Mouse (Mus musculus): ENCODE results near the gene Uspl1.

Uspl1 gene

DNA sequence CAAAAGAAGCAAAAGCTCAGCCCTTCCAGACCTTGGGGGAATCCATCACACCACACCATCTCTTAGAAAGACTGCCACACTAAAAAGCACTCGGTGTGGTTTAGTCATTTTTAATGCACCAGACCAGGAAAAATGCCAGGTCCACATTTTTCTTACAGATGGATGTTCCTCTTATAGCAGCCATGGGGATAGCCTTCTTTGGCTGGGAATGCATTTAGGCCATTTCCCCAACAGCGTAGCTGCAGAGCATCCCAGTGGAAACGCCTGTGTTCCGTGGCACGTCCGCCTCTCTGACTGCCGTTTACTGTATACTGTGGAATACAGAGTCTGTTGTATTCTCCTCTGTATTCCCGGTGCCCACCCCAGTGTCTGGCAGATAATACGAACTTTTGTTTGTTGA lies 15.3 kb upstream of the Uspl1 start:
- DNase-seq, result no peak

- DNase-seq, result no peak
Observed at GRCm38 (mm10) chr5:149170841-149171588, 13.1 kb upstream of the Uspl1 start.

DNA sequence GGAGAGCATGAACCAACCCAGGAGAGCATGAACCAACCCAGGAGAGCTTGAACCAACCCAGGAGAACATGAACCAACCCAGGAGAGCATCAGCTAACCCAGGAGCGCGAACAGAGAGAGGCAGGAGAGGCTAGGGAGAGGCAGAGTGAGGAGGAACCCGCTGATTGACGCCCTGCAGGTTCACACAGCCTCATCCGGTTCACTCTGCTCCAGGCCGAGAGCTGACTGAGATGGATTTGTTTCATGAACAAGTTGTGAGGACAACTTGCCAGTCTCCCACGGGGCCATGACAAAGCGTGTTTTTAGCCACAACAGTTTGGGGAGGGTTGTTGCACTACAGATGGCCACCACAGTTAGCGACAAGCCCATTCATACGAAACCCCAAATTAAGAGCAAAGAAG lies 11.9 kb upstream of the Uspl1 start:
- no peak for DNase-seq

GRCm38 (mm10) chr5:149174527-149174926 lies 9.6 kb upstream of the Uspl1 start:
- DNase-seq, result no peak

- no peak for DNase-seq
Observed at GRCm38 (mm10) chr5:149175736-149176135, 8.4 kb upstream of the Uspl1 start.

GRCm38 (mm10) chr5:149178095-149178494 lies 6.1 kb upstream of the Uspl1 start:
- no peak for DNase-seq

DNA sequence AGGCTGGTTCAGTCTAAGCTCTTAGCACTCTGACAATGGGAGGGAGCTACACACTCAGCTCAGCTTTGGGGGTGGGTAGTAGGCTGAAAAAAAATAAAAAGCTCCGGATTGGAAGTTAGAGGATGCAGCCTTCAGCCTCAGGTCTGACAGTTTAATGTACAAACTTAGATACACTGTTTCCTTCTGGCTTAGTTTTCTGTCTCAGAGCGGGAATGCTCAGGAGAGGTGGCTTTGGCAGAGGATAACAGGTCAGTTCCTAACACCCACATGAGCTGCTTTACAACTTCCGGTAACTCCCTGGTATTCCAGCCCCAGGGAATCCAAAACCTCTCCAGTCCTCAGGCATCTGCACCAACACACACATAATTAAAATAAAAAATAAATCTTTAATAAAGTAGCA lies 4.3 kb upstream of the Uspl1 start:
- DNase-seq, result no peak

GRCm38 (mm10) chr5:149182186-149182870 lies 1.8 kb upstream of the Uspl1 start:
- no peak for DNase-seq

- DNase-seq, result no peak
Observed at GRCm38 (mm10) chr5:149183122-149183521, 1.0 kb upstream of the Uspl1 start.

- no peak for DNase-seq
Observed at GRCm38 (mm10) chr5:149183721-149184103, 438 bp upstream of the Uspl1 start.

- DNase-seq, result no peak
Observed at GRCm38 (mm10) chr5:149184844-149185186, 665 bp downstream of the Uspl1 start.

DNA sequence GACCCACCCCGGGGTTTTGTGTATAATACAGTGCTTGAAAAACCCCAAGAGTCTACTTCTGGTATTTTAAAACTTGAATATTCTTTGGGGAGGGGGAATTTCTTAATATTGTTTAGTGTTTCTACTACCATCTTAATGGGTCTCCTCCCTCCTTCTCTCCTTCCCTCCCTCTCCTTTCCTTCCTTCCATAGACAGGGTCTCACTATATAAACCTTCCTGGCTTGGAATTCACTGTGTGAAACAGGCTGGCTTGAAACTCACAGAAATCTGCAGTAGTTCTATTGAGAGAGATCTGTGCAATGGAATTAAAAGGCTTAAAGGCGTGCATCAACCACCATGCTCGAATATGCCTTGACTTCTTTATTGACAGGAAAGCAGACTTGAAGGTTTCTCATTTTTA lies 1.7 kb downstream of the Uspl1 start:
- no peak for DNase-seq

- DNase-seq, result no peak
Observed at GRCm38 (mm10) chr5:149190160-149190559, 6.0 kb downstream of the Uspl1 start.

DNA sequence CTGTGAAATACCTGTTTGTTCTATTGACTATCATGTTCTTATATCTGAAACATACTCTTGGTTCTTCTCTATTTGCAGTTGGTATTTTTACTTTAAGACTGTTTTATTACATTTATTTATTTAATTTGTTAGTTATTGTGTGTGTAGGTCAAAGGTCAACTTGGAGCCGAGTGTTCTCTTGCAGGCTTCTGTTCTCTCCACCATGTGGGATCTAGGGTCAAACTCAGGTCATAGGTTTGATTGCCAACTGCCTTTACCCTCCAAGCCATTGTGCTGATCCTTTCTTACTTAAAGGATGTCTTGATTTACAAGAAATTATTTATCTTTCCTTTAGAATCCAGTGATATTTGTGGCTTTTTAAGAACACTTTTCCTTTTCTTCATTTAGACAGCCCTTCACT lies 12.5 kb downstream of the Uspl1 start:
- DNase-seq, result no peak

GRCm38 (mm10) chr5:149198782-149199181 lies 14.6 kb downstream of the Uspl1 start:
- no peak for DNase-seq

DNA sequence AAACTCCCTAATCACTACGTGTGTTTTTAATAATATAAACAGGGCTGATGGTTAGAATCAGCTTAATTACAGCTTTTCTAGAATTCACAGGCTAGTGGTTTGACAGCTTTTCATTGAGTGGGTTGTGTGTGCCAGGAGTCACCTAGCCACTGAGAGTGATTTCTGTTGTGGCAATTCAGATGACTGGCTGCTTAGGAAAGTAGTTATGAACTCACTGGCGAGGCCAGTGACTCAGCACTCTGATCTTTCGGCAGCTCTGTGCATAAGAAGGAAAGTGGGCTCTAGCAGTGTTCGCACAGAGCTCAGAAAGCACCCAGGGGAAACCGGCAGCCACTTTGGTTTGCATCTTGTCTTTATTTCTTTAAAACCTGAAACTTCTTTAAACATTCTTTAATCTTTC lies 18.8 kb downstream of the Uspl1 start:
- no peak for DNase-seq

DNA sequence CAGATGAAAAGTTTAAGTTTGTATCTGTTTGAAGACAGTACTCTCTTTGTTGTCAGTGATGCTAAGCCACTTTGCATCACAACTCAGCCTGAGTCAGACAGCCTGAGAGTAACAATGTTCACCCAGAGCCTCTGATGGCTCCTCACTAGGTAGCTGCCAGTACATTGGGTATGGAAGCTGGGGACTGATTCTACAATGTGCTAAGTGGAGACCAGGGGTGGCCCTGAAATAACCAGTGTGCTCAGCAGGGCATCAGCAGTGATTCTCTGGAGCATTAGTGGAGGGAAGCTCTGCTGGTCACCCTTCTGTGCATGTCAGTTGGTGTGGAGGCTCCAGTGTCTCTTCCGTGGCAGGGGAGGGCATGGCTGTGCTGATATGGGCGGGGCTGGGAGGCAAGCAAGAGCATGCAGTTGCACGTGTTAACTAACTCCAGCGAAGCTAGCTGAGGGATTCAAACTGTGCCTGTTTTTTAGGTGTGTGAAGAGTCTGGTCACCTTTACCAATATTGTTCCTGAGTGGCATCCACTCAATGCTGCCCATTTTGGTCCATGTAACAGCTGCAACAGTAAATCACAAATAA lies 19.7 kb downstream of the Uspl1 start:
- no peak for DNase-seq

DNA sequence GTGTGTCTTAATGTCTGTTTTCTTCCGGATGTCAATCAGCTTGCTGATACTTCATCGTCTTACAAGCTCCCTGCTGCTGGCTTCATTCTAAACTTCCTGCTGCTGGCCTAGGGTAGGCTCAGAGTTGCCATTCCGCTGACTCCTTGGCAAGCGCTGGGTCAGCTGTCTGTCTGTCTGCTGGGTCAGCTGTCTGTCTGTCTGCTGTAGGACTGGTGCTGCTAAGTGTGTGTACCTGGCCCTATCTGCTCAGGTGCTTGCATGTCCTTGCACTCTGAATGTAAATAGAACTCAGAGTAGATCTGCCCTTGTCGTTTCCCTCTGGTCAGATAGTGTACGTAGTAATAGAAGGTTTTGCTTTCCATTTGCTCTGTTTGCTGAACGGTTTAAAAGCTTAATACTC lies 20.7 kb downstream of the Uspl1 start:
- DNase-seq, result no peak

DNA sequence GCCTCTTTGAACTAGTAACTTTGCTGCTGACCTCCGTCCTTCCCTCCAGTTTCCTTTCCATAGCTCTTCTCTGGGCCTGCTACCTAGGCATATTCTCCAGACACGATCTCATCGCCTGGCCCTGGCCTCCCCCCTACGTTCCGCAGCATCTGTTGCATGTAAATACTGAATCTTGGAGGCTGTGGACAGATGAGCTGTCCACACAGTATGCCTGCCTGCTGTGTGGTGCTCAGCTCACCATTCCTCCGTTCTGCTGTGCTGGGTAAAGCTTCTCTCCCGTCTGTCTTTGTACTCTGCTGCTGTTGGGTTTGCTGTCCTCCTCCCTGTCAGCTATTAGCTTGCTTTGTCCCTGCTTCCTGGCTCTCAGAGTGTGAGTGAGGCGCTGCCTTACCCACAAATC lies 21.1 kb downstream of the Uspl1 start:
- no peak for DNase-seq

DNA sequence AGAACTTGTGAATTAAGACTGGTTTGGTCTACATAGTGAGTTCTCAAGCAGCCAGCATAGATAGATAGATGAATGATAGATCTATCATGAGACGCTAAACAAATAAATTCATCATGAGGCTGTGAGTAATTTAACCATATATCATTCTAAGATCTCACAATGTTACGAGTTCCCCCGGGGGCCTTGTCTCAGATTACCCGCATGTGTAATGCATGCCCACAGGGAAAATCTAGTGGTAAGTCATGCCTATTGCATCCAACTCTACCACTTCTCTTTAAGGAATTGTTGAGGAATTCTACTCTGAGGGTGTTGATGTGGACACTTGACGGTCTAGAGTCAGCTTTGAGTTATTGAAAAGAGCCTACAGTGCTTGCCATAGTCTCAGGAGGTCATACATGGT lies 22.1 kb downstream of the Uspl1 start:
- no peak for DNase-seq

DNA sequence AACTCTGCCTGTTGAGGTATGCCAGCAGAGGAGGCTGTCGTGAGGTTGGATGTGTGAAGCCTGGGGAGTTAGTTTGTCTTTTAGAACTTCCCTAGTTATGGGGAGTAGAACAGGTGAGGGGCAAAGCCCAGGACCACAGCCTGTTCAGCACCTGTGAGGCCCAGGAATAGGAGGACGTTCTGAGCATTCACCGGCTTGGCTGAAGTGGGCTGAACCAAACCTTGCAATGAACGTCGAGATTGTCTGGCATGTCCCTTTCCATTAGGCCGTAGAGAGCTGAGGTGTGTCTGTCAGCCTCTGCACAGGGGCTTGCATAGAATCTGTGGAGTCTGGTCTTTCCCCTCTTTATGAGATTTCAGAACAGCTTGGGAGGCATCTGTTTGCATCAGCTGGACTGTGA lies 23.5 kb downstream of the Uspl1 start:
- no peak for DNase-seq

DNA sequence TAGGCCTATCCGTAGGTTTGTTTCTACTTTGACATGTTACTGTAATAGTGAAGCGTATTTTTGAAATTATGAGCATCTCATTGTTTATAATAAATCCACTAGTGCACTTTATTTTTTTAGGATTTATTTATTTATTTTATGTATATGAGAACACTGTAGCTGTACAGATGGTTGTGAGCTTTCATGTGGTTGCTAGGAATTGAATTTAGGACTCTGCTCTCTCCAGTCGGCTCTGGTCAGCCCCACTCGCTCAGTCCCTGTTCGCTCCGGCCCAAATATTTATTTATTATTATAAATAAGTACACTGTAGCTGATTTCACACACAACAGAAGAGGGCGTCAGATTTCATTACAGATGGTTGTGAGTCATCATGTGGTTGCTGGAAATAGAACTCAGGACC lies 24.6 kb downstream of the Uspl1 start:
- DNase-seq, result no peak

DNA sequence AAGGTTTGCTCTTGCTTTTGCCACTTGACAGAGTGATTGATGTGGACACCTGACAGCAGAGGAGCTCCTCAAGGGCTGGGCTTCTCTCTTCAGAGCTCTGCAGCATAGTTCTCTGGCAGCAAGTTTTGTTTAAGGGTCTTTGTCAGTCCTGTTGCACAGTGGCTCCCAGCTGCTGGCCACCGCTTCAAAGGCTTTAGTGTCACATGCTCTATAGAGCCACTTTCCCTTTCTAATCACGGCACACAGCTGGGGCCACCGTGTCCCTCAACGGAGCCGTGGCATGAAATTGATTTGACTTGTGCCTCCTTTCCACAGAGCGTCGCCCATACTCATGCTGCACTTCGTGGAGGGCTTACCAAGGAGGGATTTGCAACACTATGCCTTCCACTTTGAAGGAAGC lies 25.2 kb downstream of the Uspl1 start:
- DNase-seq, result no peak

- DNase-seq, result no peak
Observed at GRCm38 (mm10) chr5:149211041-149211440, 26.9 kb downstream of the Uspl1 start.

DNA sequence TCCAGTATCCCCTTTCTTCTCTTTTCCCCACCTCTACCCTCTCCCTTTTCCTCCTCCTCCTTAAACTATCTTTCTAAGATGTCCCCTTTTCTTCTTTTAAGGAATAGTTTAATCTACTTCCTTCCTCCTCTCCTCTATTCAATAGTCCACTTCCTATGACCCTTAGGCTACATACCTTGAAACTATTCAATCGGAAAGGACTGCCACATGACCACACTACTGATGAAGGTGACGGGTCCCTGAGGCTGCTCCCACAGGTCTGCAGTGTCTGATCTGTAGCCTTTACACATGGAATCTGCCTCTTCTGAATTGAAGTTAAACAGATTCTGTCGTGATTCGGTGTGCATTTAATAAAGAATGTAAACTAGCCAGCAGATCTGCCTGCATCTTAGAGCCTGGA lies 28.7 kb downstream of the Uspl1 start:
- DNase-seq, result no peak

All from thymus, postnatal 25 days (tissue).